Mouse (Mus musculus) cortical plate, adult 2 months (tissue): Measurements from ENCODE around the gene Cdkn2d.

ENCODE experiments used
- CTCF ChIP-seq: fragments of 200-500 bp; IDR thresholded peaks from 2 replicates; pipeline ENCODE4 v1.5.1; 2011; ENCODE audit warnings: mild to moderate bottlenecking, control low read depth, low read length; ENCODE audit not compliant: insufficient read depth; ENCODE audit errors: extremely low read depth
- POLR2A ChIP-seq: fragments of 200-500 bp; IDR thresholded peaks from 2 replicates; pipeline ENCODE4 v1.6.1; 2011; ENCODE audit warnings: mild to moderate bottlenecking, low read length, control low read depth; ENCODE audit not compliant: insufficient read depth; ENCODE audit errors: extremely low read depth

GRCm38 (mm10) chr9:21318792-21319191 lies 27.6 kb upstream of the Cdkn2d start:
- TF ChIP-seq POLR2A: no peak
- TF ChIP-seq CTCF: no peak
